ENCODE assay signal across 8 mouse cellular contexts in the genomic region with DNA sequence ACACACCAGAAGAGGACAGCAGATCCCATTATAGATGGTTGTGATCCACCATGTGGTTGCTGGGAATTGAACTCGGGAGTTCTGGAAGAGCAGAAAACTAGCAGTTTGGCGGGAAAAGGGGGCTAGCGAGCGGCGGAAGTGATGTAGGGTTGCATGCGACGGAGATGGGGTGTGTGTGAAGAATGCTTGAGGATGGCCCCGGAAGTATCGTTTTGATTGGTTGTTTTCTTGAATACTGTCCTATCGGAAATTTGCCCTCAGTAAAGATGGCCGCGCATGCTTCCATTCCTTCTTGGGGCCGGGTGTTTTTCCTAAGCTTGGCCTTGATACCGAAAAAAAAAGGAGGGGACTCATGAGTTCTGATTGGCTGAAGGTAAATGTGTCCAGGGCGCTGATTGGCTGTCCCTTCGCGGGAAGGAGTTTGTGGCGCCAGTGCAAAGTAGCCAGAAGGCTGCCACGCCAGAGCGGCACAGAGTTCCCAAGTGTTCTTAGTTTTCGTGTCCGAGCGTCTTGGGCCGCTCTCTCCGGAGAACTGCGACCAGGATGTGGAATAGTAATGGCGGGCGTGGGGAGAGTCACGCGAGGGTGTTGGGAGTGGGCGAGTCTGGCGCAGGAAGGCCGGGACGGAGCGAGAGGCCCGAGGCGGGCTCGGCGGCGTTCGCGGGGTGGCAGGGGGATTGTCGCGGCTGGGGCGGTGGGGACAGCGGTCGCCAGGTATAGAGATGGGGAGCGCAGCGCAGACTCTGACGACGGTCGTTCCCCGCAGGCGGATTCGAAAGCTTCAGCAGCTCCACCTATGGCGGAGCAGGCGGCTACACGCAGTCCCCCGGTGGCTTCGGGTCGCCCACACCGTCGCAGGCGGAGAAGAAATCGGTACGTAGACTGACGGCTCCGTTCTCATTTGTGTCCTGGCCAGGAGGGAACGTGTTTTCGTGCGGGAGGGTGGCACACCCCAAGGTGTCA. TPM values are rescaled to one million over a fixed set of nuclear protein-coding genes. Genes with fewer than 3 reads are reported as not detected.
DNase-seq lines count a peak whose midpoint lies in the region; ATAC-seq and TF ChIP-seq lines count a peak whose summit lies in the region.

Rpa2 (plus strand) TSS at position 419 of the 963 bp plus-strand sequence.

- H3K36me3 ChIP-seq in hindbrain, embryonic 13.5 days = peaks cover 15% of the 10 kb centered on the region

- no peak within 1 kb of the TSS for H3K27ac ChIP-seq in hindbrain, embryonic 13.5 days

- no peak for TF ChIP-seq CTCF in Patski (IDR thresholded peaks at IDR 0.05)

- CTCF ChIA-PET in Patski (lab: Charles Lee) = interaction anchor here (1.9 kb wide), 1 partner anchor 11 kb away, joined by 7 read pairs; the partner anchor contains the start of gene Smpdl3b

- H3K27me3 ChIP-seq in Patski = no peaks in the 10 kb centered on the region
- H3K27me3 ChIP-seq in hindbrain, embryonic 13.5 days = no peaks in the 10 kb centered on the region

- peaks cover 11% of the 10 kb centered on the region for H3K4me1 ChIP-seq in hindbrain, embryonic 13.5 days (replicated peaks)

- H3K4me2 ChIP-seq in hindbrain, embryonic 13.5 days = peak within 1 kb of the TSS; percentile 95

- no peaks in the 10 kb centered on the region for H3K9me3 ChIP-seq in hindbrain, embryonic 13.5 days

- in situ Hi-C loops in Patski (cut with MboI; ENCODE audit: low pct_unique_long_range_greater_than_20kb) = no loop called here

- under 1% methylated on average over 71 of the region's 71 CpGs for WGBS in hindbrain, embryonic 13.5 days

- DNase-seq in Patski (ENCODE audit: low read depth, low spot score) = peak; percentile 99
- DNase-seq in cerebellum, postnatal 14 days = peak; percentile 99 to 100
- DNase-seq in frontal cortex, postnatal 14 days (ENCODE audit: low spot score in 2 of 2) = peak; percentile 98 to 99
- DNase-seq in layer of hippocampus, postnatal 25 days (ENCODE audit: extremely low spot score in 1 of 2, low spot score in 1 of 2) = peak; percentile 94 to 99
- DNase-seq in lung, postnatal 25 days (ENCODE audit: low spot score) = peak; percentile 100
- peak; percentile 100 for DNase-seq in retina, embryonic 14.5 days (ENCODE audit: low spot score)
- peak; percentile 98 for DNase-seq in thymus, postnatal 4 days

- peak within 1 kb of the TSS; percentile 77 for H3K9ac ChIP-seq in hindbrain, embryonic 13.5 days

- peak; percentile 74 for ATAC-seq in Patski
- peak; percentile 98 for ATAC-seq in hindbrain, embryonic 13.5 days (ENCODE audit: low FRiP score)

- POLR2A ChIA-PET in Patski (lab: Charles Lee) = interaction anchor here (0.5 to 0.8 kb wide), 2 partner anchors 9 to 36 kb away, joined by 3 read pairs; no protein-coding TSS in a partner anchor

- H3K4me3 ChIP-seq in hindbrain, embryonic 13.5 days = peak within 1 kb of the TSS; percentile 74

RNA-seq across cellular contexts. Expression of gene Rpa2, which starts in this region (rescaled TPM):
- 15.5 TPM for polyA plus RNA-seq in Patski (2021)
- 41.2 and 41.8 TPM in 2 replicates for polyA plus RNA-seq in hindbrain, embryonic 13.5 days (2015; fragmentation: Nextera tagmentation; extraction: Ambion mirVana)
- total RNA-seq in layer of hippocampus, postnatal 25 days (2021) = 10 to 100 TPM; 12.0 to 15.2 TPM
